Mouse (Mus musculus): ENCODE data around the gene Sytl5. TPM values are rescaled to one million over a fixed set of nuclear protein-coding genes. Genes with fewer than 3 reads are reported as not detected.

The Sytl5 gene
- total RNA-seq (2023) = not detected

GRCm38 (mm10) chrX:9885322-9885721, at the start of gene Sytl5:
Sytl5 (plus strand) TSS chrX:9885622.

GRCm38 (mm10) chrX:9846628-9847027, 38.8 kb upstream of the Sytl5 start, which contains the start of gene Hypm:
Hypm (plus strand) TSS chrX:9846928.

GRCm38 (mm10) chrX:9849403-9849802, 36.0 kb upstream of the Sytl5 start, which contains the start of gene H2al3:
H2al3 (plus strand) TSS chrX:9849703.

Other genes with a start within 250 kb of the Sytl5 start
- gene Dynlt3, start 222.6 kb upstream of the Sytl5 start, total RNA-seq (2023) = 10 to 100 TPM; 22.5 to 31.7 TPM
- gene Hypm, start 38.7 kb upstream of the Sytl5 start, total RNA-seq (2023) = not detected
- gene H2al3, start 35.9 kb upstream of the Sytl5 start, total RNA-seq (2023) = not detected
- under 1 TPM; 0.18 to 0.35 TPM for gene Srpx, start 232.1 kb downstream of the Sytl5 start, total RNA-seq (2023)

All from neutrophil, adult 59 days (primary cell).